Mouse (Mus musculus) MEL (cell line): ENCODE measurements around the gene Gm49358. TPM values are rescaled to one million over a fixed set of nuclear protein-coding genes. Genes with fewer than 3 reads are reported as not detected.

Experiments
- DNase-seq: peaks from one replicate; pipeline ENCODE4 v3.0.0; 2011; ENCODE audit warnings: low read depth, low spot score
- H3K27ac ChIP-seq: 2 replicates; pipeline ENCODE4 v1.5.1; 2012; ENCODE audit warnings: low read depth, mild to moderate bottlenecking, control low read depth, low read length, moderate library complexity; ENCODE audit not compliant: control insufficient read depth
- H3K27me3 ChIP-seq, 2 experiments: fragments of 150-350 bp in 1 of 2; sonication (generic) in 1 of 2; 2 replicates each; pipeline ENCODE4 v1.6.1; 2012; ENCODE audit warnings: low read length in 2 of 2, mild to moderate bottlenecking in 2 of 2, improper control_type of control experiment in 1 of 2, moderate library complexity in 1 of 2; ENCODE audit not compliant: insufficient read depth in 2 of 2, control insufficient read depth in 1 of 2
- H3K36me3 ChIP-seq, 2 experiments: 2 replicates each; pipeline ENCODE4 v1.6.1; 2012 to 2014; ENCODE audit warnings: low read length in 2 of 2, improper control_type of control experiment in 1 of 2, inconsistent platforms in 1 of 2, mild to moderate bottlenecking in 1 of 2; ENCODE audit not compliant: insufficient read depth in 2 of 2, control insufficient read depth in 1 of 2
- H3K4me1 ChIP-seq, 2 experiments: fragments of 150-350 bp in 1 of 2; sonication (generic) in 1 of 2; 2 replicates each; pipeline ENCODE4 v1.6.1; 2012; ENCODE audit warnings: low read length in 2 of 2, improper control_type of control experiment in 1 of 2, mild to moderate bottlenecking in 1 of 2; ENCODE audit not compliant: insufficient read depth in 2 of 2, control insufficient read depth in 1 of 2
- H3K4me3 ChIP-seq, 2 experiments: fragments of 150-350 bp in 1 of 2; sonication (generic) in 1 of 2; 2 replicates each; pipeline ENCODE4 v1.5.1; 2012; ENCODE audit warnings: low read depth in 2 of 2, low read length in 2 of 2, mild to moderate bottlenecking in 2 of 2, moderate library complexity in 2 of 2, control low read depth in 1 of 2, improper control_type of control experiment in 1 of 2; ENCODE audit not compliant: control insufficient read depth in 1 of 2, insufficient read depth in 1 of 2
- H3K79me2 ChIP-seq: 2 replicates; pipeline ENCODE4 v1.6.1; 2012; ENCODE audit warnings: mild to moderate bottlenecking, low read length, moderate library complexity; ENCODE audit not compliant: control insufficient read depth, poor library complexity, insufficient read depth
- H3K9ac ChIP-seq: 2 replicates; pipeline ENCODE4 v1.6.1; 2012; ENCODE audit warnings: low read depth, mild to moderate bottlenecking, control low read depth, low read length, moderate library complexity; ENCODE audit not compliant: control insufficient read depth, poor library complexity, severe bottlenecking
- H3K9me3 ChIP-seq: fragments of 150-350 bp; sonication (generic); replicated peaks from 2 replicates; pipeline ENCODE4 v1.6.1; 2012; ENCODE audit warnings: mild to moderate bottlenecking, low read length, improper control_type of control experiment, moderate library complexity; ENCODE audit not compliant: insufficient read depth
- BHLHE40 ChIP-seq: IDR thresholded peaks from 2 replicates; pipeline ENCODE4 v1.6.1; 2012; ENCODE audit warnings: low read depth, mild to moderate bottlenecking, inconsistent platforms, low read length, improper control_type of control experiment, borderline replicate concordance
- CHD1 ChIP-seq: IDR thresholded peaks from 2 replicates; pipeline ENCODE4 v1.6.1; 2012; ENCODE audit warnings: low read depth, mild to moderate bottlenecking, inconsistent platforms, low read length, improper control_type of control experiment
- CHD2 ChIP-seq: IDR thresholded peaks from 2 replicates; pipeline ENCODE4 v1.6.1; 2011; ENCODE audit warnings: low read length, improper control_type of control experiment
- CTCF ChIP-seq, 3 experiments: IDR thresholded peaks in 2 of 3; conservative IDR thresholded peaks in 1 of 3; 2 replicates each; pipeline ENCODE4 v1.5.1; 2011 to 2012; ENCODE audit warnings: low read length in 3 of 3, low read depth in 2 of 3, mild to moderate bottlenecking in 2 of 3, improper control_type of control experiment in 1 of 3, inconsistent platforms in 1 of 3, mixed read lengths in 1 of 3, moderate library complexity in 1 of 3; ENCODE audit not compliant: control insufficient read depth in 1 of 3, insufficient read depth in 1 of 3, poor library complexity in 1 of 3, severe bottlenecking in 1 of 3
- ETS1 ChIP-seq: IDR thresholded peaks from 2 replicates; pipeline ENCODE4 v1.6.1; 2012; ENCODE audit warnings: low read depth, mild to moderate bottlenecking, inconsistent platforms, low read length, improper control_type of control experiment, moderate library complexity
- GABPA ChIP-seq: IDR thresholded peaks from 2 replicates; pipeline ENCODE4 v1.6.1; 2012; ENCODE audit warnings: low read depth, mild to moderate bottlenecking, inconsistent platforms, low read length, improper control_type of control experiment, moderate library complexity
- GATA1 ChIP-seq: IDR thresholded peaks from 2 replicates; pipeline ENCODE4 v1.6.1; 2011; ENCODE audit warnings: low read depth, low read length, improper control_type of control experiment
- JUND ChIP-seq: IDR thresholded peaks from 2 replicates; pipeline ENCODE4 v1.6.1; 2011; ENCODE audit warnings: low read depth, mild to moderate bottlenecking, improper control_type of control experiment, low read length
- MAFK ChIP-seq: IDR thresholded peaks from 2 replicates; pipeline ENCODE4 v1.6.1; 2011; ENCODE audit warnings: low read depth, mild to moderate bottlenecking, low read length, improper control_type of control experiment, borderline replicate concordance
- MAX ChIP-seq: IDR thresholded peaks from 2 replicates; pipeline ENCODE4 v1.6.1; 2011; ENCODE audit warnings: low read length, improper control_type of control experiment
- MYB ChIP-seq: IDR thresholded peaks from 2 replicates; pipeline ENCODE4 v1.6.1; 2011; ENCODE audit warnings: mild to moderate bottlenecking, low read depth, low read length, improper control_type of control experiment
- MYC ChIP-seq: IDR thresholded peaks from 2 replicates; pipeline ENCODE4 v1.6.1; 2011; ENCODE audit warnings: low read depth, mild to moderate bottlenecking, low read length, improper control_type of control experiment, moderate library complexity
- NRF1 ChIP-seq: IDR thresholded peaks from 2 replicates; pipeline ENCODE4 v1.6.1; 2014; ENCODE audit warnings: low read depth, mild to moderate bottlenecking, inconsistent platforms, low read length, improper control_type of control experiment, moderate library complexity; ENCODE audit not compliant: poor library complexity, insufficient read depth, severe bottlenecking
- POLR2A ChIP-seq, 2 experiments: IDR thresholded peaks; 2 replicates each; pipeline ENCODE4 v1.6.1; 2011 to 2012; ENCODE audit warnings: low read length in 2 of 2, mild to moderate bottlenecking in 2 of 2, control low read depth in 1 of 2, improper control_type of control experiment in 1 of 2, low read depth in 1 of 2, moderate library complexity in 1 of 2; ENCODE audit not compliant: control insufficient read depth in 1 of 2, insufficient read depth in 1 of 2, poor library complexity in 1 of 2
- POLR2AphosphoS5 ChIP-seq: IDR thresholded peaks from 2 replicates; pipeline ENCODE4 v1.6.1; 2012; ENCODE audit warnings: low read depth, borderline replicate concordance, mild to moderate bottlenecking, inconsistent platforms, low read length, moderate library complexity, mixed read lengths
- RAD21 ChIP-seq: IDR thresholded peaks from 2 replicates; pipeline ENCODE4 v1.6.1; 2011; ENCODE audit warnings: mild to moderate bottlenecking, low read depth, low read length, improper control_type of control experiment
- RCOR1 ChIP-seq: IDR thresholded peaks from 2 replicates; pipeline ENCODE4 v1.6.1; 2012; ENCODE audit warnings: low read depth, mild to moderate bottlenecking, inconsistent platforms, low read length, improper control_type of control experiment
- SIN3A ChIP-seq: IDR thresholded peaks from 2 replicates; pipeline ENCODE4 v1.6.1; 2012; ENCODE audit warnings: low read length, improper control_type of control experiment, inconsistent platforms
- TAL1 ChIP-seq: IDR thresholded peaks from 2 replicates; pipeline ENCODE4 v1.6.1; 2012; ENCODE audit warnings: mild to moderate bottlenecking, inconsistent platforms, low read length, moderate library complexity, mixed read lengths
- TBP ChIP-seq: IDR thresholded peaks from 2 replicates; pipeline ENCODE4 v1.8.0; 2011; ENCODE audit warnings: low read depth, low read length, improper control_type of control experiment
- USF2 ChIP-seq, 2 experiments: IDR thresholded peaks; 2 replicates each; pipeline ENCODE4 v1.6.1; 2011 to 2012; ENCODE audit warnings: improper control_type of control experiment in 2 of 2, low read length in 2 of 2, borderline replicate concordance in 1 of 2, inconsistent platforms in 1 of 2, low read depth in 1 of 2, mild to moderate bottlenecking in 1 of 2; ENCODE audit not compliant: insufficient read depth in 1 of 2
- ZC3H11A ChIP-seq: IDR thresholded peaks from 2 replicates; pipeline ENCODE4 v1.6.1; 2012; ENCODE audit warnings: low read depth, mild to moderate bottlenecking, inconsistent platforms, low read length, improper control_type of control experiment
- ZNF384 ChIP-seq: IDR thresholded peaks from 2 replicates; pipeline ENCODE4 v1.6.1; 2012; ENCODE audit warnings: low read depth, mild to moderate bottlenecking, inconsistent platforms, low read length, improper control_type of control experiment
- polyA plus RNA-seq, 2 experiments: library from polyadenylated mRNA; stranded (reverse) in 1 of 2; unstranded in 1 of 2; fragments of >175 nt in 1 of 2; fragments of >200 nt in 1 of 2; gene quantifications; 2 replicates each; pipeline versions ENCODE4 v1.2.1 to v1.2.4; 2012; ENCODE audit warnings: low replicate concordance in 2 of 2, low read depth in 1 of 2; ENCODE audit not compliant: insufficient read length in 2 of 2, insufficient read depth in 1 of 2, missing spikeins in 1 of 2
- total RNA-seq: library from RNA; depleted of rRNA; stranded (reverse); fragments of 300-350 nt; gene quantifications from 2 replicates; pipeline ENCODE4 v1.2.3, GENCODE M21; 2012

Gene Gm49358
- total and polyA plus RNA-seq, 3 experiments: 1.3 TPM; not detected in 2

DNA sequence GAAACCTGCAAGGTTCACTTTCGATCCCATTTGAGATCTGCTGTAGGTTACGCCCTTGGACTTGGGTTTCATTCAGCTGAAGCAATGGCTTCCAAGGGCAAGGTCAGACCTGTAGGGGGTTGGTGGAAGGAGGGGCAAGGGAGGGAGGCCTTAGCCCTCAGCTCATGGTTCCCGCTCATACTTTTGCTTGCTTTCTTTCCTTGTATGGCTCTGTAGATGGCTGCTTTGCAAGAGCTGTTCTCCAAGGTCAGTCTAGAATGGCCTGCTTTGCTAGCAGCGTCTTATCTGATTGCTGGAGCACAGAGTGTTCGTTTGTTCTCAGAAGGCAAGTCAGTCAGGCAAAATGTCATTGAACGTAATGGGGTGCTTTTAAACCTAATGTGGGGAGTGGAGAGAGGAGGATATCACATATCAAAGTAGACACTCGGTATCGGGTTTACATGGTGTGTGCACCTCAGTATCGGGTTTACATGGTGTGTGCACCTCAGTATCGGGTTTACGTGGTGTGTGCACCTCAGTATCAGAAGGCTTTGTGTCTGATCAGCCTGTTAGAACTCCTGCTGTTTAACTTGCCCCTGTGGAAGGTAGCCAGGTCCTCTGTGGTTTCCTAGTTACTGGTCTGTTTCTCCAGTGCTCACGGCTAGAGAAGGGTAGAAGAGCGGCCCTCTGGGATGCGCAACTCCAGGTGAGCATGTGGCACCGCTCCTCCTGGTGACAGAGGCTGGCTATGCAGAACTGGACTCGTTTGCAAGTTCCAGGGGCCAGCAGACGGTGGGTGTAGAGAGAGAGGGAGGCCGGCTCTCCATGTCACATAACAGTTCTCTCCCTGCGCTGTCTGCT, 50.7 kb downstream of the Gm49358 start:
- H3K27ac ChIP-seq: no peak overlapping the region
- H3K4me1 ChIP-seq: no peaks in the 10 kb centered on the region
- TF ChIP-seq MAFK (no peak), GATA1 (0 out of 2 replicates have a peak, but pooled peaks have one; percentile 14)
- no peaks in the 10 kb centered on the region; the same call in 1 of the 2 replicates for H3K79me2 ChIP-seq
- no peaks in the 10 kb centered on the region for H3K9me3 ChIP-seq
- no peak overlapping the region for H3K4me3 ChIP-seq
- H3K27me3 ChIP-seq: no peaks in the 10 kb centered on the region
- H3K36me3 ChIP-seq: peaks cover 0 to 8% of the 10 kb centered on the region in 2 experiments; a peak in 2 of 4 replicates
- DNase-seq: no peak
- no peak overlapping the region for H3K9ac ChIP-seq

GRCm38 (mm10) chr10:86815133-86815532, 51.4 kb downstream of the Gm49358 start:
- H3K4me3 ChIP-seq: no peak overlapping the region
- H3K27me3 ChIP-seq: no peaks in the 10 kb centered on the region
- H3K9me3 ChIP-seq: no peaks in the 10 kb centered on the region
- H3K4me1 ChIP-seq: no peaks in the 10 kb centered on the region
- peaks cover 0 to 6% of the 10 kb centered on the region in 2 experiments; a peak in 2 of 4 replicates for H3K36me3 ChIP-seq
- no peak overlapping the region for H3K9ac ChIP-seq
- no peaks in the 10 kb centered on the region; the same call in 1 of the 2 replicates for H3K79me2 ChIP-seq
- TF ChIP-seq BHLHE40 (no peak), TAL1 (no peak), RCOR1 (no peak), RAD21 (no peak)
- no peak for DNase-seq
- no peak overlapping the region for H3K27ac ChIP-seq

DNA sequence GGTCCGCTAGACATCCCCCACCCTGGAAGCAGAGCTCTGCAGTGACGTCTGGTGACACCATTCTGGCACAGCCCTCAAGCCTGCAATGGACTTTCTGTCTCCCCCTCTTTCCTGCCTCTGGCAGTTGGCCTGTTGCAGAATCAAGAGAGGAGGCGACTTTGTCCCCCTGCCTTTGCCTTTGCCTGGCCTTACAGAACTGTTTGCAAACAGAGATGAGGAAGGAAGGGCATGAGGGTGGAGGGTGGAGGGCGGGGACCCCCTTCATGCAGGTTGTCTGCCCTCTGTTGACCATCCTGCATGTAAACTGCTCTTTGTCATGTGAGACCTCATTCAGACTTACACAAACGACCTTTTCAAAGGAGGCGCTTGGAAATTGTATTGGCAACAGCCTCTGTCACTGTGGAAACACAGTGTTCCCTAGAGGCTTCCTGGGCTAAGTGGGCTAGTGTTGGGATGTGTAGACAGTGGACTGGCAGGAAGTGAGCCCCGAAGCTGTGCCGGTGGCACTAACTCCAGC, 55.9 kb downstream of the Gm49358 start:
- H3K27me3 ChIP-seq: no peaks in the 10 kb centered on the region
- no peaks in the 10 kb centered on the region for H3K79me2 ChIP-seq
- no peaks in the 10 kb centered on the region for H3K9me3 ChIP-seq
- H3K4me3 ChIP-seq: no peak overlapping the region
- H3K27ac ChIP-seq: no peak overlapping the region
- H3K4me1 ChIP-seq: no peaks in the 10 kb centered on the region
- H3K36me3 ChIP-seq: peaks cover 0 to 9% of the 10 kb centered on the region in 2 experiments; a peak in 2 of 4 replicates
- no peak overlapping the region for H3K9ac ChIP-seq
- no peak for DNase-seq
- no peak for TF ChIP-seq USF2 (IDR thresholded peaks at IDR 0.05; ENCODE audit: borderline replicate concordance in 1 of 2, insufficient read depth in 1 of 2, low read depth in 1 of 2, low read length in 2 of 2)
- no peak for TF ChIP-seq SIN3A
- no peak for TF ChIP-seq GATA1
- TF ChIP-seq MYB: no peak
- no peak for TF ChIP-seq POLR2AphosphoS5
- no peak for TF ChIP-seq MYC
- no peak for TF ChIP-seq TBP
- no peak for TF ChIP-seq JUND
- no peak for TF ChIP-seq CHD2
- TF ChIP-seq GABPA: no peak
- no peak for TF ChIP-seq MAFK
- TF ChIP-seq POLR2A (IDR thresholded peaks at IDR 0.05; ENCODE audit: control insufficient read depth in 1 of 2, insufficient read depth in 1 of 2, low read depth in 1 of 2, low read length in 2 of 2, poor library complexity in 1 of 2): no peak
- no peak for TF ChIP-seq CTCF (IDR thresholded peaks at IDR 0.05 in 2 of 3, conservative IDR thresholded peaks at IDR 0.05 in 1 of 3; ENCODE audit: control insufficient read depth in 1 of 3, insufficient read depth in 1 of 3, low read depth in 2 of 3, low read length in 3 of 3, poor library complexity in 1 of 3, severe bottlenecking in 1 of 3)
- TF ChIP-seq NRF1: no peak
- no peak for TF ChIP-seq ZC3H11A
- TF ChIP-seq BHLHE40: no peak
- TF ChIP-seq ETS1: no peak
- TF ChIP-seq MAX: no peak
- no peak for TF ChIP-seq ZNF384
- TF ChIP-seq CHD1: no peak
